Mouse (Mus musculus) stomach, postnatal 0 days (tissue): ENCODE measurements at regions not wholly inside any gene's neighbourhood (a gene's known extent, or its start where the extent isn't known, plus 50 kb on each side); places are given as distances from the start of the nearest gene placed in this dataset.

ENCODE experiments used
- CTCF ChIP-seq: IDR thresholded peaks from 2 replicates; pipeline ENCODE4 v1.5.1; 2016; ENCODE audit warnings: antibody characterized with exemption, low read depth, mild to moderate bottlenecking, moderate library complexity
- EP300 ChIP-seq: optimal IDR thresholded peaks from 2 replicates; pipeline ENCODE3; 2016; ENCODE audit warnings: antibody characterized with exemption

GRCm38 (mm10) chr12:54448221-54448620 is 208.2 kb downstream of the Sptssa start:
- TF ChIP-seq CTCF (no peak), EP300 (no peak)
